Mouse (Mus musculus): ENCODE measurements around the gene AC124502.3. TPM values are rescaled to one million over a fixed set of nuclear protein-coding genes. Genes with fewer than 3 reads are reported as not detected.
"Not testable (repeated sequence)": the region's sequence is repeated elsewhere in the genome, so short reads cannot be mapped to it uniquely, and the experiment has no call there.

Gene AC124502.3
- polyA plus RNA-seq, 1 experiment, result not detected

DNA sequence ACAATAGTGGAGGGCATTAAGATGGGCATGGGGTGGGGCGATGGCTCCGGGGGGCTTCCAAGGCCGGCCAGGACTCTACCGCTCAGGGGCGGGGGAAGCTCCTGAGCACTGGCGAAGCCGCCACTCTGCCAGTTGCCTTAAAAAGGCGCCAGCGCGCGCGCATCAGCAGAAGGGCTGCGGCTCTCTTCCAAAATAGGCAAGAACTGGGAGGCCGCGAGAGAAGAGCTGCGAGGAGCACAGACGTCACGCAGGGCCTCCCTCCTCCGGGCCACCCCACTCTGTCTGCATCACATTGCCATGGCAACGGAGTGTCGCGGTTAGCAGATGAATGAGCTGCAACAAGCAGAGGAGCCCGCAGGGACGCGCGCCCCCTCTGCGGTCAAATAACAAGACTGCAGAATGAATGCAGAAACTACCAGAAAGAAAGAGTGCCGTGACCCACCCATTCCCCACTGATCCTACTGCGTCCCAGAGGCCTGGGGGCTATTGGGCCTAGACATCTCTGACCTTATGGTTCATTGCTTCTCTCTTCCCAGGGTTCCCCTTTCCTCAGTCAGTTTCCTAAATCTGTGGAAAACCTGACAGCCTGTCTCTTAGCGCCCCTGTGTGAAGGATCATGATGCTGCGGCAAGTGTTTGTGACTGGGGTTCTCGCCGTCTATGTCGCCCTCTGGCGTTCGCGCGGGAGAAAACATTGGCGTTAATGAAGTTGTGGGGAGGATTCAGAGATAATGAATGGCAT, 36.9 kb upstream of the AC124502.3 start:
- Histone ChIP-seq H3K36me3 (replicated peaks; ENCODE audit: low read length) (no peaks in the 10 kb centered on the region), H3K9me3 (peaks cover 8% of the 10 kb centered on the region), H3K4me1 (peaks cover 37% of the 10 kb centered on the region), H3K4me3 (replicated peaks) (peak overlapping the region; percentile 83), H3K27me3 (replicated peaks) (peaks cover 59% of the 10 kb centered on the region)
- TF ChIP-seq GATA1 (IDR thresholded peaks at IDR 0.05; ENCODE audit: borderline replicate concordance, low read length) (no peak), FLI1 (IDR thresholded peaks at IDR 0.05; ENCODE audit: low read length) (no peak)

DNA sequence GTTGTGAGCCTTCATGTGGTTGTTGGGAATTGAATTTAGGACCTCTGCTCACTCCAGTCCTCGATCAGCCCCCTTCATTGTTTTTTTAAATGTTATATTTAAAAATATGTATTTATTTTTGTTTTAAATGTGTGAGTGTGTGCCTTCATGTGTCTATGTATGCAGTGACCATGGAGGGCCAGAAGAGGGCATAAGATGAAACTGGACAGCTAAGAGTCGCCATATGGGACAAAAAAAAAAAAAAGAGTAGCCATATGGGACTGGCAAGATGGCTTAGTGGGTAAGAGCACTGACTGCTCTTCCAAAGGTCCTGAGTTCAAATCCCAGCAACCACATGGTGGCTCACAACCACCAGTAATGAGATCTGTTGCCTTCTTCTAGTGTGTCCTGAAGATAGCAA, 35.0 kb upstream of the AC124502.3 start:
- H3K9me3 ChIP-seq, result peaks cover 16% of the 10 kb centered on the region
- H3K27me3 ChIP-seq (replicated peaks), result peaks cover 46% of the 10 kb centered on the region
- not testable (repeated sequence) for H3K4me3 ChIP-seq (replicated peaks); H3K36me3 ChIP-seq (replicated peaks; ENCODE audit: low read length)
- peaks cover 28% of the 10 kb centered on the region for H3K4me1 ChIP-seq

DNA sequence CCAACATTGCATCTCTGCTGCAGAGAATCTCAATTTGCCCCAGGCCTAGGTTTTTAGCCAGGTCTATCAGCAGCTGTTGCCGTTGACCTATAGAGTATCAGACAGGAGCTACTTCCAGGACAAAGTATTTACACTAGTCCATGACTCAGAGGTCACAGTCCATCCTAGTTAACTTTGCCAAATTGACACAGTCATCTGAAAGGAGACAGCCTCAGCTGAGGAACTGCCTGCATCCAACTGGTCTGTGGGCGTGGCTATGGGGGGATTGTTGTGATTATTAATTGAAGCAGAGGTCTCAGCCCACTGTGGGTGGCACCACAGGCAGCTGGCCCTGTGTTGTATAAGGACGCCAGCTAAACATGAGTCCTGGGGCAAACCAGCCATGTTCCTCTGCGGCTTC, 33.8 kb upstream of the AC124502.3 start:
- TF ChIP-seq GATA1 (IDR thresholded peaks at IDR 0.05; ENCODE audit: borderline replicate concordance, low read length), result no peak
- TF ChIP-seq FLI1 (IDR thresholded peaks at IDR 0.05; ENCODE audit: low read length), result no peak
- no peak overlapping the region for H3K4me3 ChIP-seq (replicated peaks)
- peaks cover 35% of the 10 kb centered on the region for H3K27me3 ChIP-seq (replicated peaks)
- peaks cover 17% of the 10 kb centered on the region for H3K4me1 ChIP-seq
- H3K9me3 ChIP-seq, result peaks cover 16% of the 10 kb centered on the region
- no peaks in the 10 kb centered on the region for H3K36me3 ChIP-seq (replicated peaks; ENCODE audit: low read length)

DNA sequence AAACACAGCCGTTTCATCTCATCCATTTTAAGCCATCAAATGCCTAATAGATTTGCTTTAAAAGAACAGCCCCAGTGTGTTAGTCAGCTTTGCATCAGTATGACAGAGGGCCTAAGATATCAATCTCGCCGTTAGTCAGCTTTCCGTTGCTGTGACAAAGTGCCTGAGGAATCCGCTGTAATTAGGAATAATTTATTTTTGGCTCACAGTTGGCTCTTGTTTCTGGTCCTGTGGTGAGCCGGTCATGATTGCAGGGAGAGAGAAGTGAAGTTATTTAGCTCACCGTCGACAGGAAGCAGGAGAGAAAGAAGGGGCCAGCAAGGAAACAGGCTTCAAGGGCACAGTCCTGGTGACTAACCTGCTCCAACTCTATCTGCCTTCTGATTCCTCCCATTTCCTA, 25.6 kb upstream of the AC124502.3 start:
- H3K9me3 ChIP-seq, result no peaks in the 10 kb centered on the region
- no peaks in the 10 kb centered on the region for H3K36me3 ChIP-seq (replicated peaks; ENCODE audit: low read length)
- peaks cover 25% of the 10 kb centered on the region for H3K27me3 ChIP-seq (replicated peaks)
- H3K4me3 ChIP-seq (replicated peaks), result no peak overlapping the region
- H3K4me1 ChIP-seq, result peaks cover 20% of the 10 kb centered on the region
- TF ChIP-seq FLI1 (IDR thresholded peaks at IDR 0.05; ENCODE audit: low read length) (no peak), GATA1 (IDR thresholded peaks at IDR 0.05; ENCODE audit: borderline replicate concordance, low read length) (no peak)

DNA sequence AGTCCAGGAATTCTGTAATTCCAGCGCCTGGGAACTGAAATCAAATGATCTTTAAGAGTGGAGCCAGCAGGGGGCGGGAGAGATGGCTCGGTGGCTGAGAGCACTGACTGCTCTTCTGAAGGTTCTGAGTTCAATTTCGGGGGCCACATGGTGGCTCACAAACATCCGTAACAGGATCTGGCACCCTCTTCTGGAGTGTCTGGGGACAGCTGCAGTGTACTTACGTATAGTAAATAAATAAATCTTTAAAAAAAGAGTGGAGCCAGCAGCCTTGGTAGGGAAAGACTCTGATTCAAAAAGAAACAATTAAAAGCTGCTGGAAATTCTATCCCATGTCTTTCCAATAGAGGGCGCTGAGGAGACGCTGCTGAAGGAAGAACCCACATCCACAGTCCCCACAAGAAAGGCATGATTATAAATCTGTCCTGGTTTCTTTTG, 23.7 kb upstream of the AC124502.3 start:
- TF ChIP-seq FLI1 (IDR thresholded peaks at IDR 0.05; ENCODE audit: low read length) (no peak), GATA1 (IDR thresholded peaks at IDR 0.05; ENCODE audit: borderline replicate concordance, low read length) (no peak)
- Histone ChIP-seq H3K36me3 (replicated peaks; ENCODE audit: low read length) (no peaks in the 10 kb centered on the region), H3K9me3 (no peaks in the 10 kb centered on the region), H3K4me3 (replicated peaks) (no peak overlapping the region), H3K27me3 (replicated peaks) (peaks cover 23% of the 10 kb centered on the region), H3K4me1 (peaks cover 28% of the 10 kb centered on the region)

DNA sequence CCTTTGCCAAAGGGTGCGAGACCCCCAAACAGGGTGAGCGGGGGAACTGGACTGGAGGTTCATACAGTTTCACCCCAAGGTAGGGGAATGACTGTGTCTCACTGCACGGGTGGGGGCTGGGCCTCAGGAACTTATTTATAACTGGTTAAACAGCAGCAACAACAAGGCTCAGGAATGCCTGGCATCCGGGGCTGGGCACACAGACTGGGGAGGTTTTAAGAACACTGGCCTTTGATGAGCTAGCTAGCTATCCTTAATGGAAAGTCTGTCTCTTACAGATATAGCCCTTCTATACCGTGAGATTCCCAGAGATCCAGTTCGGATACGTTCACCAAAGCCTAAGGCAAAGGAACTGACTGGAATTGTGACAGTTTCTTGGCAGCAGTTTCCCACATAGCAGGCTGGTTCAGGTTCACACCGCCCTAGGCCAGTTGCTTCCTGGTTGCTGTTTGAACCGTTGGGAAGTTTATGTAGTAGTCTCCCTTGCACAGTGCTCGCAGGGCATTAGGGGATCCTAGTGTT, 22.4 kb upstream of the AC124502.3 start:
- no peak for TF ChIP-seq GATA1 (IDR thresholded peaks at IDR 0.05; ENCODE audit: borderline replicate concordance, low read length)
- no peak for TF ChIP-seq FLI1 (IDR thresholded peaks at IDR 0.05; ENCODE audit: low read length)
- Histone ChIP-seq H3K36me3 (replicated peaks; ENCODE audit: low read length) (no peaks in the 10 kb centered on the region), H3K4me1 (peaks cover 31% of the 10 kb centered on the region), H3K4me3 (replicated peaks) (no peak overlapping the region), H3K27me3 (replicated peaks) (peaks cover 25% of the 10 kb centered on the region), H3K9me3 (no peaks in the 10 kb centered on the region)

DNA sequence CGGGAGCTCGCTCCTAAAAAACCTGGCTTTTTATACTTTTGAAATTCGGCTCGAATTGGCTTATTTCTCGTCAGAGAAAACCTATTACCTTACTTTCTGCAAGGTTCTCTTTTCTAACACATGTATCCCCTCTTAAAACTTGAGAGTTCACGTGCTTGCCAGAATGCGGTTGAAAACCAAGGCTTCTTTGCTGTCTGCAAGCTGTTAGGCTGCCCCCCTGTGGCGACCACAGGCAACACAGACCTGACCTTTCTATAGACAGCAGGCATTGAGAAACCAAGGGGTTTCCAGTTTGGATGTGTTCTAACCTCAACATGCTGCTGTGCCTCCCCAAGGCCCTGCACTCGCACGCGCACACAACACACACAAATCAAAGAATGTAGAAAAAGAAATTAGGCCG, 21.9 kb upstream of the AC124502.3 start:
- no peak overlapping the region for H3K4me3 ChIP-seq (replicated peaks)
- no peaks in the 10 kb centered on the region for H3K36me3 ChIP-seq (replicated peaks; ENCODE audit: low read length)
- H3K4me1 ChIP-seq, result peaks cover 31% of the 10 kb centered on the region
- H3K27me3 ChIP-seq (replicated peaks), result peaks cover 22% of the 10 kb centered on the region
- H3K9me3 ChIP-seq, result no peaks in the 10 kb centered on the region
- TF ChIP-seq GATA1 (IDR thresholded peaks at IDR 0.05; ENCODE audit: borderline replicate concordance, low read length) (no peak), FLI1 (IDR thresholded peaks at IDR 0.05; ENCODE audit: low read length) (no peak)

DNA sequence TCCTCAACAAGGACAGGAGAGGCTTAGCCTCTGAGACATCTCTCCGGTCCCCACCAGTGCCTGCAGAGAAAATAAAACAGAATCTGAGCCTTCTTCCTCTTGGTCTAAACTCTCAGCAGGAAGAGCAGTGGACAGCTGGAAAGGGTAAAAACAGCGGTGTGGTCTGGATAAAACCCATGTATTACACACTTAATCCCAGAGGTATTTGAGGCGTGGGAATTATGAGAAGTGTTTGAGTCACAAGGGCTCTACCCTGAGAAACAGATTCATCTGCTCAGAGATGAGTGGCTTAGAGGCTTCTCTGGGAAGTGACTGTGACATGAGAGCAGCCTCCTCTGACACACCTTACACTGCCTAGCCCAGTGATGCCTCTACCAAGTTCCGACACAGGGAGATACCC, 21.1 kb upstream of the AC124502.3 start:
- peaks cover 31% of the 10 kb centered on the region for H3K4me1 ChIP-seq
- H3K9me3 ChIP-seq, result no peaks in the 10 kb centered on the region
- no peak overlapping the region for H3K4me3 ChIP-seq (replicated peaks)
- H3K27me3 ChIP-seq (replicated peaks), result peaks cover 17% of the 10 kb centered on the region
- no peaks in the 10 kb centered on the region for H3K36me3 ChIP-seq (replicated peaks; ENCODE audit: low read length)
- TF ChIP-seq FLI1 (IDR thresholded peaks at IDR 0.05; ENCODE audit: low read length), result no peak
- TF ChIP-seq GATA1 (IDR thresholded peaks at IDR 0.05; ENCODE audit: borderline replicate concordance, low read length), result no peak

DNA sequence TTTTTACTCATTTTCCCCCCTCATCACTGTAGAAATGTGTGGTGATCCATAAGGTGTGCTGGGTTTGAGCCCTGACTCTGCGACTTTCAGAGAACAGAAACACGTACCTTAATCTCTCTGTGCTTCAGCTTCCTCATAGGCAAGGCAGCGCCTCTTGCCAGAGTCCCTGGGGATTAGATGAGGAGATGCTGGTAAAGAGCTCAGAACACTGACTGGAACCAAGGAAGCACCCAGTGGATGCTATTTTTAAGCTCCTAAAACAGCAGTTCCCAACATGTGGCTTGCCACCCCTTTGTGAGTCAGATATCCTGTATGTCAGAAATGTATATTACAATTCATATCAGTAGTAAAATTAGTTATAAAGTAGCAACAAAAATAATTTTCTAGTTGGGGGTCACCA, 20.5 kb upstream of the AC124502.3 start:
- peaks cover 33% of the 10 kb centered on the region for H3K4me1 ChIP-seq
- peaks cover 11% of the 10 kb centered on the region for H3K27me3 ChIP-seq (replicated peaks)
- H3K9me3 ChIP-seq, result no peaks in the 10 kb centered on the region
- H3K36me3 ChIP-seq (replicated peaks; ENCODE audit: low read length), result no peaks in the 10 kb centered on the region
- H3K4me3 ChIP-seq (replicated peaks), result no peak overlapping the region
- TF ChIP-seq FLI1 (IDR thresholded peaks at IDR 0.05; ENCODE audit: low read length) (no peak), GATA1 (IDR thresholded peaks at IDR 0.05; ENCODE audit: borderline replicate concordance, low read length) (no peak)

DNA sequence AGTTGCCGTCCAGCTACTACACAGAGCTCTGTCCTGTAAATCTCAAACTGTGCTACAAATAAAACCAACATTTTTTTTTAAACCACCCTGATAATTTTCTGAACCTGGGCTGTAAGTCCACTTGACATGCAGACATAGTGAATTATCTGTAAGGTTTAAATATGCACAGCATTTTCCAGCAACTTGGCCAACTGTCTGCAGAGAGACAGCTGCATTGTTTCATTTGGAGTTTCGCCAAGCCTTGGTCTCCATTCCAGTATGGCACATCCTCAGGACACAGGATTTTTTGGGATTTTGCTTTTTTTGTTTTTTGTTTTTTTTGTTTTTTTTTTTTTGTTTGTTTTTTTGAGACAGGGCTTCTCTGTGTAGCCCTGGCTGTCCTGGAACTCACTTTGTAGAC, 17.3 kb upstream of the AC124502.3 start:
- Histone ChIP-seq H3K4me1 (peaks cover 44% of the 10 kb centered on the region), H3K36me3 (replicated peaks; ENCODE audit: low read length) (peaks cover 3% of the 10 kb centered on the region), H3K4me3 (replicated peaks) (no peak overlapping the region), H3K27me3 (replicated peaks) (peaks cover 6% of the 10 kb centered on the region), H3K9me3 (no peaks in the 10 kb centered on the region)
- TF ChIP-seq GATA1 (IDR thresholded peaks at IDR 0.05; ENCODE audit: borderline replicate concordance, low read length) (no peak), FLI1 (IDR thresholded peaks at IDR 0.05; ENCODE audit: low read length) (no peak)
